Mouse (Mus musculus): ENCODE data around the gene Cirbp. TPM values are rescaled to one million over a fixed set of nuclear protein-coding genes. Genes with fewer than 3 reads are reported as not detected.
"Not testable (repeated sequence)": the region's sequence is repeated elsewhere in the genome, so short reads cannot be mapped to it uniquely, and the experiment has no call there.

Gene Cirbp
- polyA plus RNA-seq, 1 experiment from 2014 or later = 80.8 TPM

DNA sequence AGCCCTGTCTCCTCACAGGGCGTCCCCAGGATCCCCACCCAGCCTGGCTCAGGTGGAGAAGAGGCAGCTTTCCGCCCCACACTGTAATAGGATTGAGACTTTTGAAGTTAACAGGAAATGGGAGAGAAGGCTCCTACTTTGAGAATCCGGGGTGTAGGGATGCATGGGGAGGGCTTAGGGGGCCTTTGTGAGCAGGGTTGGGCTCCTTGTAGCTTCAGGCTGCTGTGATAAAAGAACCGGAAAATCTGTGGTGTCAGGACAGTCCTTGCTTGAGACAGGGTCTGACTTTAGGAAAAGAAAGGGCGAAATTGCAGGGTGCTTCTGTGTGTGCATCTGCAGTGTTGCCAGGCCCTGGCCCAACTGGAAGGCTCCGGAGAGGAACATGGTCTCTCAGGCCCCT is 34.7 kb downstream of the Cirbp start:
- H3K4me1 ChIP-seq (ENCODE audit: control insufficient read depth, insufficient read depth, low read length) = peaks cover 6% of the 10 kb centered on the region; the same call in 1 of the 2 replicates
- no peaks in the 10 kb centered on the region for H3K9me3 ChIP-seq (replicated peaks; ENCODE audit: control insufficient read depth, low read length)
- no peak overlapping the region for H3K9ac ChIP-seq (ENCODE audit: low read length)
- no peak overlapping the region for H3K27ac ChIP-seq (ENCODE audit: low read length)
- H3K4me2 ChIP-seq (ENCODE audit: low read depth, low read length) = no peak overlapping the region
- ATAC-seq (ENCODE audit: insufficient read depth, low FRiP score) = no peak
- no peaks in the 10 kb centered on the region for H3K36me3 ChIP-seq (ENCODE audit: control insufficient read depth, insufficient read depth, low read length)
- no peaks in the 10 kb centered on the region for H3K27me3 ChIP-seq (ENCODE audit: control insufficient read depth, insufficient read depth, low read length)
- H3K4me3 ChIP-seq (replicated peaks; ENCODE audit: low read length) = no peak overlapping the region
- 77% methylated on average over 6 of the region's 6 CpGs for WGBS

DNA sequence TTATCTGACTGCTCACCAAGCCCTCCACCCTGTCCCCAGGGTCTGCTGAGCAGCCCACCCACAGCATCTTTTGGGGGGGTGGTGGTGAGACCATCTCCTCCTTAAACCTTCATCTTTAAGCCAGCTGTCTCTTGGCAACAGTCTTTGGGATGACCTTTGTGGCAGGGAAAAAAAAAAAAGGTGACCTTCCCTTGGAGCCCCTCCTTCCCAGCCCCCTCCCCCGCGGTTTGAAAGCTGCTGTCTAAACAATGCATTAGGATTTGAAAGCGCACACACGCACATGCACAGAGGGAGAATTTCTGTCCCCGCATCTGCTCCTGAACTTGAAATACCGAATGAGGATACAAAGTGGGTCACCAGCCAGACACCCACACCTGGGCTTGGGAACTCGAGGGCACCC is 38.3 kb downstream of the Cirbp start:
- H3K9ac ChIP-seq (ENCODE audit: low read length) = peak overlapping the region; percentile 52
- 16% methylated on average over 7 of the region's 7 CpGs for WGBS

DNA sequence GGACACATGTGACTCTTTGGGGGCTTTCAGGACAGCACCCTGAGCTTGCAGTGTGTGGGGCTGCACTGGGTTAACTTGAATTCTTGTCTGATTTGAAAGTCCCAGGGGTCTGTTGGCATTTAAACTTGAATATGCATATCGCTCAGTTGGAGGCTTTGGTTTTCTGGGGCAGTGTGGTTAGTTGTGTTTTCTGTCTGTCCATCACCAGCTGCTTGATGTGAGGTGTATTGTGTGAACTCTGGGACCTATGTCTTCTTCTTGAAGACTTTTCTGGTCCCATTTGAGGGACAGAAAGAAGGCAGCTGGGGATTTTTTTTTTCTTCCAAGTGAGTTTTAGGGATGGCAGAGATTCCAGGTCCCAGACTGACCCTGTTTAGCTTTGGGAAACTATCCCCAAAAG is 41.4 kb downstream of the Cirbp start:
- H3K4me2 ChIP-seq (ENCODE audit: low read depth, low read length) = no peak overlapping the region
- H3K4me1 ChIP-seq (ENCODE audit: control insufficient read depth, insufficient read depth, low read length) = peaks cover 3% of the 10 kb centered on the region; the same call in 1 of the 2 replicates
- H3K36me3 ChIP-seq (ENCODE audit: control insufficient read depth, insufficient read depth, low read length) = no peaks in the 10 kb centered on the region
- no peak overlapping the region for H3K4me3 ChIP-seq (replicated peaks; ENCODE audit: low read length)
- no peaks in the 10 kb centered on the region for H3K9me3 ChIP-seq (replicated peaks; ENCODE audit: control insufficient read depth, low read length)
- no peaks in the 10 kb centered on the region for H3K27me3 ChIP-seq (ENCODE audit: control insufficient read depth, insufficient read depth, low read length)
- no peak overlapping the region for H3K9ac ChIP-seq (ENCODE audit: low read length)
- no peak for ATAC-seq (ENCODE audit: insufficient read depth, low FRiP score)
- H3K27ac ChIP-seq (ENCODE audit: low read length) = no peak overlapping the region
- WGBS = 71% methylated on average over 1 of the region's 1 CpGs

More for the DNA sequence above, 38.3 kb downstream of the Cirbp start:
- no peak for ATAC-seq (ENCODE audit: insufficient read depth, low FRiP score)
- no peaks in the 10 kb centered on the region for H3K36me3 ChIP-seq (ENCODE audit: control insufficient read depth, insufficient read depth, low read length)
- H3K4me1 ChIP-seq (ENCODE audit: control insufficient read depth, insufficient read depth, low read length) = peaks cover 6% of the 10 kb centered on the region; the same call in 1 of the 2 replicates
- H3K27me3 ChIP-seq (ENCODE audit: control insufficient read depth, insufficient read depth, low read length) = no peaks in the 10 kb centered on the region
- H3K27ac ChIP-seq (ENCODE audit: low read length) = no peak overlapping the region
- H3K9me3 ChIP-seq (replicated peaks; ENCODE audit: control insufficient read depth, low read length) = no peaks in the 10 kb centered on the region
- no peak overlapping the region for H3K4me3 ChIP-seq (replicated peaks; ENCODE audit: low read length)
- no peak overlapping the region for H3K4me2 ChIP-seq (ENCODE audit: low read depth, low read length)

DNA sequence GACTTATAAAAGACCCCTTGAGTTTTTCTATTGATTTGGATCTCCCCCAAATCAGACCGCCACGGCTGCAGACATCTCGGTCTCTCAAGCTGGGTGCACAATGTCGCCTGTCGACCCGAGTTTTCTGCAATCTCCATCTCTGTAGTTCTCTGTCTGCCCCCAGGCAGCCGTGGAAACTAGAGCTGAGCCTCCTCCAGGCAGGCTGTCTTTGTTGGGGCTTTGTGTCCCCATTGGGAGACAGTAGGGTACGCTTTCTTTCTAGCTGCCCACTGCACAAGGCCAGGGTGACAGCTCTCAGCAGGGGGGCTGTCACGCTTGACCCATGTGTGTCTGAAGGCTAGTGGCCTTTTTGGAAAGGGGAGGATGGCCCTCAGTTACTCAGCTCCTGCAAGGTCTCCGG is 41.9 kb downstream of the Cirbp start:
- Histone ChIP-seq H3K36me3 (ENCODE audit: control insufficient read depth, insufficient read depth, low read length) (no peaks in the 10 kb centered on the region), H3K27me3 (ENCODE audit: control insufficient read depth, insufficient read depth, low read length) (no peaks in the 10 kb centered on the region), H3K4me3 (replicated peaks; ENCODE audit: low read length) (no peak overlapping the region), H3K4me1 (ENCODE audit: control insufficient read depth, insufficient read depth, low read length) (peaks cover 3% of the 10 kb centered on the region; the same call in 1 of the 2 replicates), H3K9me3 (replicated peaks; ENCODE audit: control insufficient read depth, low read length) (no peaks in the 10 kb centered on the region), H3K4me2 (ENCODE audit: low read depth, low read length) (no peak overlapping the region), H3K9ac (ENCODE audit: low read length) (no peak overlapping the region), H3K27ac (ENCODE audit: low read length) (no peak overlapping the region)
- no peak for ATAC-seq (ENCODE audit: insufficient read depth, low FRiP score)
- 73% methylated on average over 10 of the region's 10 CpGs for WGBS

DNA sequence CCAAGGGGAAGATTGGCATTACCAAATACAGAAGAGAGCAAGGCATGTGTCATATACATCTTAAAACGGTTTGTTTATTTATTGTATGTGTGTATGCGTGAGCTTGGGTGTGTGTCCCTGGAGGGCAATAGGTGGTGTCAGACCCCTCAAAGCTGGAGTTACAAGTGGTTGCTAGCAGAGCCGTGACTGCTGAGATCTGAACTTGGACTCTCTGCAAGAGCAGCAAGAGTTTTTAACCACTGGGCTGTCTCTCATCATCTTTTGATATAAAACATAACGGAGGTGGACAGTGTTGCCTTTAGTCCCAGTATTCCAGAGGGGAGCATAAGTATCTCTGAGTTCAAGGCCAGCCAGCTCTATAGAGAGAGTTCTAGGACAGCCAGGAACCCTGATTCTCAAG is 42.5 kb downstream of the Cirbp start:
- Histone ChIP-seq H3K4me3 (replicated peaks; ENCODE audit: low read length) (no peak overlapping the region), H3K4me1 (ENCODE audit: control insufficient read depth, insufficient read depth, low read length) (peaks cover 3% of the 10 kb centered on the region; the same call in 1 of the 2 replicates), H3K9ac (ENCODE audit: low read length) (no peak overlapping the region), H3K9me3 (replicated peaks; ENCODE audit: control insufficient read depth, low read length) (no peaks in the 10 kb centered on the region), H3K36me3 (ENCODE audit: control insufficient read depth, insufficient read depth, low read length) (no peaks in the 10 kb centered on the region), H3K27me3 (ENCODE audit: control insufficient read depth, insufficient read depth, low read length) (no peaks in the 10 kb centered on the region), H3K27ac (ENCODE audit: low read length) (no peak overlapping the region), H3K4me2 (ENCODE audit: low read depth, low read length) (no peak overlapping the region)
- ATAC-seq (ENCODE audit: insufficient read depth, low FRiP score) = no peak
- WGBS = 74% methylated on average over 4 of the region's 4 CpGs

DNA sequence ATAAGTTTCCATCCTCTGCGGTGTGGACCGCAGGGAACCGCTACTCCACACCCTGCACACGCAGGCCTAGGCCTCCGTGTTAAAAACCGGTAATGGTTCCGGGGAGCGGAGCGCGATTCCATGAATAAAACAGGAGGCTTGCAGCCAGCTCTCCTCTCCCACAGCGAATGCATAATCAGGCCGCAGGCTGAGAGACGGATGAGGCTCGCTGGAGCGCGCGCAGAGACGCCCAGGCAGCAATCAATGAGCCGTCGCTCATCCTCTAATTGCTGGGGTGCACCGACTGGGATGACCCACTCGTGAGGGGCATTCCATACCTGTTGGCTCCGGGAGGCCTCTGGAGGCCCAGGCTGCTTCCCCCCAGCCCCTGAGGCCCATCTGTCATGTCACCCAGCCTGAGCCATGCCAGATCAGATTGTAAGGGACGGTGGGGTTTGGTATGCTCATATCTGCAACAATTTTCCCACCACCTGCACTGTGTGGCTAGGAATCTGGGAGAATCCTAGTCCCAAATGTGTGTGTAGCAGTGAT is 43.1 kb downstream of the Cirbp start:
- Histone ChIP-seq H3K4me1 (ENCODE audit: control insufficient read depth, insufficient read depth, low read length) (peaks cover under 1% of the 10 kb centered on the region; the same call in 1 of the 2 replicates), H3K9ac (ENCODE audit: low read length) (peak overlapping the region; percentile 50), H3K9me3 (replicated peaks; ENCODE audit: control insufficient read depth, low read length) (no peaks in the 10 kb centered on the region), H3K27me3 (ENCODE audit: control insufficient read depth, insufficient read depth, low read length) (no peaks in the 10 kb centered on the region), H3K36me3 (ENCODE audit: control insufficient read depth, insufficient read depth, low read length) (no peaks in the 10 kb centered on the region), H3K4me2 (ENCODE audit: low read depth, low read length) (no peak overlapping the region), H3K27ac (ENCODE audit: low read length) (no peak overlapping the region), H3K4me3 (replicated peaks; ENCODE audit: low read length) (no peak overlapping the region)
- WGBS = 16% methylated on average over 24 of the region's 24 CpGs
- ATAC-seq (ENCODE audit: insufficient read depth, low FRiP score) = no peak

DNA sequence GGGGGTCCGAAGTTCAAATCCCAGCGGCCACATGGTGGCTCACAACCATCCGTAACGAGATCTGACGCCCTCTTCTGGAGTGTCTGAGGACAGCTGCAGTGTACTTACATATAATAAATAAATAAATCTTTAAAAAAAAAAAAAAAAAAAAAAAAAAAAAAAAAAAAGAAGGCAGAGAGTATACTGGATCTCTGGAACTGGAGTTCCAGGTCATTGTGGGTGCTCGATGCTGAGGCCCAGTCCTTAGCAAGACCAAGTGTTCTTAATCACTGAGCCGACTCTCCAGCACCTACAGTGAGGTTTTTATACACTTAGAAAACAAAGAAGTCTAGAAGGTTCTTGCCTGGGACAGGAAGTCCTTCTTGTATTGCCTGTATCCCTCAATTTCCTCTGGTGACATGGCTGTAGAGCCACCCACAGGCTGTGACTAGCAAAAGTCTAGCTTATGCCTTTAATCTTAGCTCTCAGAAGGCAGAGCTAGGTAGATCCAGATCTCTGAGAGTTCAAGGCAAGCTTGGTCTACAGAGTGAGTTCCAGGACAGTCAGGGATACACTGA is 45.8 kb downstream of the Cirbp start:
- not testable (repeated sequence) for H3K4me3 ChIP-seq (replicated peaks; ENCODE audit: low read length); H3K27ac ChIP-seq (ENCODE audit: low read length); H3K9ac ChIP-seq (ENCODE audit: low read length); H3K9me3 ChIP-seq (replicated peaks; ENCODE audit: control insufficient read depth, low read length); H3K36me3 ChIP-seq (ENCODE audit: control insufficient read depth, insufficient read depth, low read length); ATAC-seq (ENCODE audit: insufficient read depth, low FRiP score); H3K27me3 ChIP-seq (ENCODE audit: control insufficient read depth, insufficient read depth, low read length); H3K4me2 ChIP-seq (ENCODE audit: low read depth, low read length); H3K4me1 ChIP-seq (ENCODE audit: control insufficient read depth, insufficient read depth, low read length)
- 67% methylated on average over 7 of the region's 7 CpGs for WGBS

DNA sequence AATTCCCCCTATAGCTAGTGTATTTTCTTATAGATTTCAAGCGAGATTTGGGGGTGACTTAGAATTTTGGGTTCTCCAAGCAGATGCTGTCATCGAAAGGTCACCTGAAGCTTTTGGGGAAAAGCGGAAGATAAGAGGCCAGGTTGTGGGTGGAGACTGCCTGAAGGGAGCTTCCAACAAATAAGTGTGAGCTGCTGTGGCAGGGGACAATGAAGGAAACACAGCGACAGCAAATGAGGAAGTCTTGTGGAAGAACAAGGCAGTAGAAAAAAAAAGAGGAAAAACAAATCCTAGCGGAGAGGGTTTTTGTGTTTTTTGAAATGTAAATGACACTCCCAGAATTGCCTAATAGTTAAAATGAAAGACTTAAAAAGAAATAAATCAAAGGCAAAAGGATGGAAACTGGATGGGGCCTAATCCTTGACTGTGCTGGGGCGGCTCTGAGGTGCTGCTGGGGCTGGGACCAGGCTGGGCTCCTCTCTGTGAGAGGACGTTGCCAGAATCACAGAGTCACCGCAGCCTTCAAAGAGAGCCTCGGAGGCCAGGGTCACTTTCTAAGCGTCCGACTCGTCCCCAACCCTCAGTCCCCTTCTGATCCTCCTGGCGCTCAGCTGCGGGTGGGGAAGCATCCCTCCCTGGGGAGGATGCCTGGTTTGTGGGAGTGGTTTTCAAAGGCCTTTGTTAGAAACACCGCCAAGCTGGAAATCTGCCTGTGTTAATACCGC is 49.4 kb downstream of the Cirbp start:
- 30% methylated on average over 16 of the region's 16 CpGs for WGBS
- H3K27ac ChIP-seq (ENCODE audit: low read length) = no peak overlapping the region; the same call in 1 of the 2 replicates
- no peaks in the 10 kb centered on the region for H3K27me3 ChIP-seq (ENCODE audit: control insufficient read depth, insufficient read depth, low read length)
- ATAC-seq (ENCODE audit: insufficient read depth, low FRiP score) = 0 out of 2 replicates have a peak, but pooled peaks have one; percentile 29
- no peaks in the 10 kb centered on the region for H3K36me3 ChIP-seq (ENCODE audit: control insufficient read depth, insufficient read depth, low read length)
- no peak overlapping the region for H3K4me3 ChIP-seq (replicated peaks; ENCODE audit: low read length)
- no peaks in the 10 kb centered on the region for H3K4me1 ChIP-seq (ENCODE audit: control insufficient read depth, insufficient read depth, low read length)
- H3K9me3 ChIP-seq (replicated peaks; ENCODE audit: control insufficient read depth, low read length) = no peaks in the 10 kb centered on the region
- H3K9ac ChIP-seq (ENCODE audit: low read length) = 0 out of 2 replicates have a peak overlapping the region, but pooled peaks have one; percentile 12
- no peak overlapping the region for H3K4me2 ChIP-seq (ENCODE audit: low read depth, low read length)

DNA sequence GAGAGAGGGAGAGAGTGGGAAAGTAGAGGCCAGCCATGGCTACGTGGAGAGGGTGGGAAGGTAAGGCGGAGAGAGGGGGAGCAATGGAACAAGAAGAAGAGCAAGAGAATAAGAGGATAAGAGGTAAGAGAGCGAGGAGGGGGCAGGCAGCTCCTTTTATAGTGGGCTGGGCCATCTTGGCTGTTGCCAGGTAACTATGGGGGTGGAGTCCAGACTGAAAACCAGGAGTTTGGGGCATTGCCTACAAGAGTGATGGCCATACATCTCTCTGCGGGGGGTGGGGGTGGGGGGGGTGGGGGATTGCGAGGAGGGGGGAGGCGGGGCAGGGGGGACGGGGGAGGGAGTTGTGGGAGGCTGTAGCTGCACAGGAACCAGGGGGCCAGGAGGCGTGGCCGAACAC is 54.9 kb downstream of the Cirbp start:
- Histone ChIP-seq H3K4me2 (ENCODE audit: low read depth, low read length) (no peak overlapping the region), H3K9ac (ENCODE audit: low read length) (no peak overlapping the region), H3K9me3 (replicated peaks; ENCODE audit: control insufficient read depth, low read length) (no peaks in the 10 kb centered on the region), H3K4me1 (ENCODE audit: control insufficient read depth, insufficient read depth, low read length) (peaks cover 2% of the 10 kb centered on the region; the same call in 1 of the 2 replicates), H3K4me3 (replicated peaks; ENCODE audit: low read length) (no peak overlapping the region), H3K36me3 (ENCODE audit: control insufficient read depth, insufficient read depth, low read length) (no peaks in the 10 kb centered on the region), H3K27me3 (ENCODE audit: control insufficient read depth, insufficient read depth, low read length) (no peaks in the 10 kb centered on the region), H3K27ac (ENCODE audit: low read length) (no peak overlapping the region)
- no peak for ATAC-seq (ENCODE audit: insufficient read depth, low FRiP score)
- WGBS = 49% methylated on average over 6 of the region's 9 CpGs

Data from stomach, embryonic 16.5 days (tissue).